Mouse (Mus musculus): ENCODE measurements around the gene Spin2g. TPM values are rescaled to one million over a fixed set of nuclear protein-coding genes. Genes with fewer than 3 reads are reported as not detected.

Spin2g gene
- not detected for polyA plus RNA-seq (2014; fragmentation: Illumina TruSeq; extraction: RNeasy Lipid Tissue Mini Kit (QIAGEN cat#74804); ENCODE audit: insufficient read depth, low read depth, low replicate concordance)

GRCm38 (mm10) chrX:34238633-34239032 lies at the start of gene Spin2g:
TSS of gene Spin2g (minus strand) at chrX:34238733.

Other genes with a start within 250 kb of the Spin2g start
- gene Btbd35f9, start 77.2 kb downstream of the Spin2g start, polyA plus RNA-seq (2014; fragmentation: Illumina TruSeq; extraction: RNeasy Lipid Tissue Mini Kit (QIAGEN cat#74804); ENCODE audit: insufficient read depth, low read depth, low replicate concordance): not detected
- not detected for gene Btbd35f8, start 211.8 kb upstream of the Spin2g start, polyA plus RNA-seq (2014; fragmentation: Illumina TruSeq; extraction: RNeasy Lipid Tissue Mini Kit (QIAGEN cat#74804); ENCODE audit: insufficient read depth, low read depth, low replicate concordance)

Data from lung, adult 10 weeks (tissue).